Mouse (Mus musculus): Measurements from ENCODE around the gene Theg.

DNA sequence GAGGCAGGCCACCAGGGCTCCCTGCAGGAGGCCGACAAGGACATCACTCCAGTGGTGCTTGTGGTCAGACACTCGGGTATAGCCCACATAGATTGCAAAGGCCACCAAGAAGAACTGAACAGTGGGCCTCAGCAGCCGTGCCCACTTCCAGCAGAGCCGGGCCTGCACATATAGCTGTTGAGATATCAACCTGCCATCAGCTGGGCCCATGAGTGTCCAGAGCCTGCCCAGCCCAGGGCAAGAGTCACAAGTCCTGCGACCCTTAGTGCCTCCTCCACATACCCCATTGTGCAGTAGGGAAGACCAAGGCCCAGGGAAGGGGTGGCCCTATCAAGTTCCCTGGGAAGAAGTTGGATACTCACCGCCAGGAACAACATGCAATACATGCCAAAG lies 59.7 kb downstream of the Theg start:
- TF ChIP-seq POLR2A (IDR thresholded peaks at IDR 0.05; ENCODE audit: control insufficient read depth in 1 of 2, insufficient read depth in 1 of 2, low read depth in 1 of 2, low read length in 2 of 2, poor library complexity in 1 of 2) (no peak), CTCF (IDR thresholded peaks at IDR 0.05 in 2 of 3, conservative IDR thresholded peaks at IDR 0.05 in 1 of 3; ENCODE audit: control insufficient read depth in 1 of 3, insufficient read depth in 1 of 3, low read depth in 2 of 3, low read length in 3 of 3, poor library complexity in 1 of 3, severe bottlenecking in 1 of 3) (no peak), POLR2AphosphoS5 (IDR thresholded peaks at IDR 0.05; ENCODE audit: borderline replicate concordance, low read depth, low read length) (no peak), ZNF384 (IDR thresholded peaks at IDR 0.05; ENCODE audit: low read depth, low read length) (no peak), ETS1 (IDR thresholded peaks at IDR 0.05; ENCODE audit: low read depth, low read length) (no peak), MAX (IDR thresholded peaks at IDR 0.05; ENCODE audit: low read length) (no peak), NRF1 (IDR thresholded peaks at IDR 0.05; ENCODE audit: insufficient read depth, low read depth, low read length, poor library complexity, severe bottlenecking) (no peak), GATA1 (IDR thresholded peaks at IDR 0.05; ENCODE audit: low read depth, low read length) (no peak), UBTF (IDR thresholded peaks at IDR 0.05; ENCODE audit: borderline replicate concordance, insufficient read depth, low read depth, low read length) (no peak), CHD2 (IDR thresholded peaks at IDR 0.05; ENCODE audit: low read length) (no peak), MYC (IDR thresholded peaks at IDR 0.05; ENCODE audit: low read depth, low read length) (no peak), MAZ (IDR thresholded peaks at IDR 0.05; ENCODE audit: low read depth, low read length) (no peak), EP300 (IDR thresholded peaks at IDR 0.05; ENCODE audit: low read depth in 1 of 2, low read length in 2 of 2) (no peak), ZC3H11A (IDR thresholded peaks at IDR 0.05; ENCODE audit: low read depth, low read length) (no peak)

All from MEL (cell line).